Mouse (Mus musculus) liver, adult 2 months (tissue): Measurements from ENCODE around the gene Stk35.
"Not testable (repeated sequence)": the region's sequence is repeated elsewhere in the genome, so short reads cannot be mapped to it uniquely, and the experiment has no call there.

Experiments
- CTCF ChIP-seq: fragments of 200-500 bp; IDR thresholded peaks from 2 replicates; pipeline ENCODE4 v1.5.1; 2011; ENCODE audit warnings: low read depth, low read length, control low read depth
- POLR2A ChIP-seq: fragments of 200-500 bp; IDR thresholded peaks from 2 replicates; pipeline ENCODE4 v1.6.1; 2011; ENCODE audit warnings: low read length, control low read depth; ENCODE audit not compliant: insufficient read depth; ENCODE audit errors: extremely low read depth

- TF ChIP-seq POLR2A, CTCF: not testable (repeated sequence)
Measured at GRCm38 (mm10) chr2:129849078-129849477, 48.8 kb downstream of the Stk35 start.
